Mouse (Mus musculus): ENCODE data around the gene Pcnp.

- TF ChIP-seq POLR2A (IDR thresholded peaks at IDR 0.05; ENCODE audit: borderline replicate concordance, control insufficient read depth, low read depth, low read length) (no peak), CTCF (IDR thresholded peaks at IDR 0.05; ENCODE audit: control insufficient read depth, insufficient read depth, low read length) (no peak)
These were observed 43.5 kb downstream of the Pcnp start for GRCm38 (mm10) chr16:55986001-55986400.
